Mouse (Mus musculus): ENCODE measurements around the gene Micu1.

- no peak for TF ChIP-seq CTCF (IDR thresholded peaks at IDR 0.05; ENCODE audit: borderline replicate concordance, control insufficient read depth, extremely low read depth, insufficient read depth, low read length, poor library complexity)
- TF ChIP-seq POLR2A (IDR thresholded peaks at IDR 0.05; ENCODE audit: control insufficient read depth, extremely low read depth, insufficient read depth, low read length, poor library complexity), result no peak
Observed at GRCm38 (mm10) chr10:59729842-59730241, 27.6 kb downstream of the Micu1 start.

Measured in thymus, adult 2 months (tissue).